Mouse (Mus musculus) spleen, adult 18-20 months (tissue): ENCODE measurements around the gene Sept8.

Source experiments
- DNase-seq, 2 experiments: peaks; one replicate each; pipeline ENCODE4 v3.0.0; 2022; ENCODE audit warnings: mixed read lengths in 2 of 2

Sept8 gene

DNA sequence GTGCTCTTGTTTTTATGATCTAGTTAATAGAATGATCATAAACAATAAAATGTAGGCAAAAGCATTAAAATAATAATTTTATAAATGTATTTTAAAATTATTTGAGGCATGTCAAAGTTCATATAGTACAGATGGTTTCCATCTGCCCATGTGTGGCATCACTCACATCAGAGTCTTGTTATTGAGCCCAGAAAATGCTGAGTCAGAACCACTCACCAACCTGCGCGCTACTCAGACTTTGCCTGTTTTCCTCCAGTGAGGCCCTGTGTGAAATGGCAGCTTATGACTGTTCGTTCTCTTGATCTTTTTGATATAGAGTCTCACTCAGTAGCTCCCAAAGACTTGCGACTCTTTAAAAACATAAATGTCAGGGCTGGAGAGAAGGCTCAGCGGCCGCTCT, 66.5 kb downstream of the Sept8 start:
- DNase-seq = no peak

DNA sequence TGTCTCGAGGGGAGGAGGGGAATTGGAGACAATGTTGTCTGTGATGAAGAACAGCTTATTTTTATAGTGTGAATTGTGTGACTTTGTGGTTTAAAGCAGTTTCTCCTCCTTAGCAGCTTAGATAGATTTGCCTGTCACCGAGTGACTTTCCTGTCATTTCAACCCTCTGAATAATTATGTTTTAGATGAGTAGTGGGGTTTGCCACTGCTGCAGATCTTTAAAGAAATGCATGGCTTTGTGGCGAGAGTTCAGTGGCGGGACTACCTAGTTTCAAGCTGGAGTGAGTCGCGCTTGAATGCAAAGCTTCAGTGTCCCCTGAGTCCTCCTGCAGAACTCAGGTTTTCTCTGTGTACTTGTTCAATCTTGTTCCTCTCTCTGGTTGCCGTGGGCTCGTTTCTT, 69.2 kb downstream of the Sept8 start:
- DNase-seq = no peak

GRCm38 (mm10) chr11:53590368-53590768, 71.3 kb downstream of the Sept8 start:
- peak; percentile 27 to 71 for DNase-seq

DNA sequence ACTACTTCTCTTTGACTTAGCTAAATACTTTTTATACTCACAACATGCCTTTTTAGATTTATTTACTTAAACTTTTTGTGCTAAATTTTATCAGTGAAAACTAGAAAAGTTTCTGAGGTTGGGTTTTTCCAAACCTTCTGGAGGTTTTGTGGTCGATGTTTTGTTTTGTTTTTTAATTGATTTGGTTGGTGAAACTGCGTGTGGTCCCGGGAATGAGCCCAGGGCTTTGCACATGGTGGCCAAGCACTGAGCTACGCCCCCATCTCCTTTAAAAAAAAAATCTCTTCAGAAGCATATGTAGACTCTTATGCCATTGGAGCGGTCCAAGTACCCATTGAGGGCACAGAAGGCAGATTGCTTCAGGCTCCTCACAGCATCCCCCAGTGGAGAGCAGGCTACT, 72.1 kb downstream of the Sept8 start:
- DNase-seq = no peak
